Mouse (Mus musculus) E14TG2a.4 (cell line): ENCODE results near the gene Nasp.

ENCODE experiments used
- CTCF ChIP-seq: conservative IDR thresholded peaks from 2 replicates; pipeline ENCODE4 v1.5.1; 2014; ENCODE audit warnings: low read length
- NANOG ChIP-seq: IDR thresholded peaks from 2 replicates; pipeline ENCODE4 v1.6.1; 2014; ENCODE audit warnings: borderline replicate concordance, low read length, mixed read lengths
- POU5F1 ChIP-seq: IDR thresholded peaks from 2 replicates; pipeline ENCODE4 v1.6.1; 2014; ENCODE audit warnings: low read length, borderline replicate concordance

GRCm38 (mm10) chr4:116649411-116649810 is 21.7 kb upstream of the Nasp start:
- TF ChIP-seq CTCF (no peak), POU5F1 (no peak), NANOG (no peak)
